Mouse (Mus musculus) G1E (cell line): ENCODE results near the gene Ccdc73. TPM values are rescaled to one million over a fixed set of nuclear protein-coding genes. Genes with fewer than 3 reads are reported as not detected.
A peak's percentile ranks its signal among the peaks of the same experiment; 100 is the strongest.

Experiments
- ATAC-seq: 2 replicates; pipeline ENCODE4 v1.8.0; 2016; ENCODE audit warnings: mild to moderate bottlenecking; ENCODE audit not compliant: insufficient number of reproducible peaks, poor library complexity, low FRiP score, severe bottlenecking; ENCODE audit errors: extremely low read depth
- DNase-seq: peaks from one replicate; pipeline ENCODE4 v3.0.0; 2012; ENCODE audit warnings: low spot score
- H3K27me3 ChIP-seq: 2 replicates; pipeline ENCODE4 v1.6.1; 2012; ENCODE audit warnings: mild to moderate bottlenecking, low read length, inconsistent platforms; ENCODE audit not compliant: insufficient read depth
- H3K36me3 ChIP-seq: replicated peaks from 2 replicates; pipeline ENCODE3; 2012; ENCODE audit warnings: mild to moderate bottlenecking, inconsistent platforms
- H3K4me1 ChIP-seq: 2 replicates; pipeline ENCODE4 v1.6.1; 2012; ENCODE audit warnings: low read depth, low read length, inconsistent platforms, mixed read lengths; ENCODE audit not compliant: insufficient read depth
- H3K4me3 ChIP-seq: 2 replicates; pipeline ENCODE4 v1.5.1; 2012; ENCODE audit warnings: low read depth, mild to moderate bottlenecking, inconsistent platforms, low read length, moderate library complexity, mixed read lengths
- H3K9me3 ChIP-seq: replicated peaks from 2 replicates; pipeline ENCODE4 v1.6.1; 2012; ENCODE audit warnings: inconsistent platforms
- CTCF ChIP-seq: IDR thresholded peaks from 2 replicates; pipeline ENCODE4 v1.5.1; 2012; ENCODE audit warnings: low read depth, low read length, inconsistent platforms, mixed read lengths
- GATA1 ChIP-seq: IDR thresholded peaks from 2 replicates; pipeline ENCODE4 v1.6.1; 2012; ENCODE audit warnings: borderline replicate concordance, low read length, inconsistent platforms, mixed read lengths
- GATA2 ChIP-seq: IDR thresholded peaks from 2 replicates; pipeline ENCODE4 v1.6.1; 2012; ENCODE audit warnings: low read depth, low read length, inconsistent platforms, borderline replicate concordance
- POLR2AphosphoS5 ChIP-seq: IDR thresholded peaks from 2 replicates; pipeline ENCODE4 v1.6.1; 2012; ENCODE audit warnings: low read depth, low read length, inconsistent platforms; ENCODE audit not compliant: insufficient replicate concordance
- TAL1 ChIP-seq: conservative IDR thresholded peaks from 2 replicates; pipeline ENCODE4 v1.6.1; 2012; ENCODE audit warnings: low read depth, low read length, inconsistent platforms, mixed read lengths
- polyA plus RNA-seq: library from polyadenylated mRNA; stranded (reverse); fragments of >175 nt; gene quantifications from 2 replicates; pipeline ENCODE4 v1.2.3, GENCODE M21; 2012
- total RNA-seq, 2 experiments: library from RNA; stranded (forward) in 1 of 2; stranded (reverse) in 1 of 2; fragments of 200-1000 nt in 1 of 2; fragments of >200 nt in 1 of 2; fragmentation: Nextera tagmentation in 1 of 2; gene quantifications; 2 replicates each; pipeline ENCODE4 v1.2.3; 2014 to 2017

Ccdc73 gene
- total and polyA plus RNA-seq, 3 experiments: 0.66 to 34.6 TPM; not detected in 1

DNA sequence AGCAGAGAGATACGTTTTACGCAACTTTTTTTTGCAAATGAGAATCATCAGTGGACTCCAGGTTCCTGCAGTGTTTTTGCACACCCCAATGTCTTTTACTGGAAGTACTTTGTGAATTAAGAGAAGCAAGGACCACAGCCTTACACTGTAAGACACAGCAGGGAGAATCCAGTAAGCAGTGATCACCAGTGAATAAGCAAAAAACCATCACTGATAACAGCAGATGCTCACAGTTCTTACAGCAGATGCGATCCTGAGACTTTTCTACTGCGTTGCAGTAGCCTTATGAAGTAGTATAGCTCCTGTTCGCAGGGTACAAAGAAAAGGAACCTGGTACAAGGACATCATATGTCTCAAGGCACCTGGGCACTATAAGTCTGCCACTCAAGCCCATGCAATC is 162.9 kb downstream of the Ccdc73 start:
- Histone ChIP-seq H3K4me3 (no peak overlapping the region), H3K27me3 (peaks cover 11% of the 10 kb centered on the region; the same call in 1 of the 2 replicates), H3K4me1 (peaks cover 6% of the 10 kb centered on the region; the same call in 1 of the 2 replicates), H3K9me3 (no peaks in the 10 kb centered on the region), H3K36me3 (no peaks in the 10 kb centered on the region)
- no peak for DNase-seq
- no peak for TF ChIP-seq GATA1
- TF ChIP-seq CTCF: no peak
- no peak for TF ChIP-seq GATA2
- ATAC-seq: no peak

DNA sequence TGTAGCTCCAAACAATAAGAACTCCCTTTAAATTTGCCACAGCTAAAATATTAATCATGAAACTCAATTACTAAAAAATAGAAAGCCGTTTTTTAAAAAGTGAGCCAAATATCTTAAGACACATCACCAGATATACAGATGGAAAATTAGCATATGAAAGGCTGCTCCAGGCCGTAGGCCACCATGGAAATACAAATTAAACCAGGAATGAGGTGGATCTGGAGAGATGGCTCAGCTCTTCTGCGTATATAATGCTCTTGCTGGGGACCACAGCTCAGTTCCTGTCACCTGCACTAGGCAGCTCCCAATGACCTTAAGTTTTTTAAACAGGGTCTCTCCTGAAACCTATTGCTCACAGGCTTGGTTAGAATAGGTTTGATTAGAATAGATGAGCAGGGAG is 166.5 kb downstream of the Ccdc73 start:
- no peak for TF ChIP-seq GATA2
- TF ChIP-seq CTCF: no peak
- TF ChIP-seq POLR2AphosphoS5: no peak
- TF ChIP-seq TAL1: no peak
- TF ChIP-seq GATA1: no peak
- Histone ChIP-seq H3K4me3 (no peak overlapping the region), H3K27me3 (peaks cover 9% of the 10 kb centered on the region; the same call in 1 of the 2 replicates), H3K9me3 (no peaks in the 10 kb centered on the region), H3K4me1 (peaks cover 17% of the 10 kb centered on the region; the same call in 1 of the 2 replicates), H3K36me3 (no peaks in the 10 kb centered on the region)
- ATAC-seq (no peak), DNase-seq (no peak)

DNA sequence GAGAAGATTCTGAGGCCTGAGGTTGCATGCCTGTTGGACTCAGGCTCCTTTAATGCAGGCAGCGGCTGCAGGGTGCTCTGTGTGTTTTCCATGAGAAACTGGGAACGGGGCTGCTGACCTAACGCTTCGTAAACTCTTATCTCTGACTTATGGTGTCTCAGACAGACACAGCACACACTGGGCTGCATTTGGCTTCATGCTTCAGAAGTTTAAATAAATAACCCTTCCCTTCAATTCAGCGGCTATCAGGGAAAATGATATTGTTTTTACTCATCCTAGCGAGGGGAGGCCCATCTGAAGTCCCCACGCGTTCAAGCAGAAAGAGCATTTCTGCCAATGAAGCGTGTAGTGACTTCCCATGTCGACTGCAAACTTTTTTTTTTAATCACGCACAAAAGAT is 168.4 kb downstream of the Ccdc73 start:
- peaks cover 13% of the 10 kb centered on the region; the same call in 1 of the 2 replicates for H3K4me1 ChIP-seq
- no peak for ATAC-seq
- H3K36me3 ChIP-seq: no peaks in the 10 kb centered on the region
- no peak overlapping the region for H3K4me3 ChIP-seq
- peaks cover 7% of the 10 kb centered on the region; the same call in 1 of the 2 replicates for H3K27me3 ChIP-seq
- no peak for DNase-seq
- no peaks in the 10 kb centered on the region for H3K9me3 ChIP-seq
- TF ChIP-seq TAL1 (no peak), POLR2AphosphoS5 (no peak), GATA1 (no peak), GATA2 (no peak), CTCF (no peak)

DNA sequence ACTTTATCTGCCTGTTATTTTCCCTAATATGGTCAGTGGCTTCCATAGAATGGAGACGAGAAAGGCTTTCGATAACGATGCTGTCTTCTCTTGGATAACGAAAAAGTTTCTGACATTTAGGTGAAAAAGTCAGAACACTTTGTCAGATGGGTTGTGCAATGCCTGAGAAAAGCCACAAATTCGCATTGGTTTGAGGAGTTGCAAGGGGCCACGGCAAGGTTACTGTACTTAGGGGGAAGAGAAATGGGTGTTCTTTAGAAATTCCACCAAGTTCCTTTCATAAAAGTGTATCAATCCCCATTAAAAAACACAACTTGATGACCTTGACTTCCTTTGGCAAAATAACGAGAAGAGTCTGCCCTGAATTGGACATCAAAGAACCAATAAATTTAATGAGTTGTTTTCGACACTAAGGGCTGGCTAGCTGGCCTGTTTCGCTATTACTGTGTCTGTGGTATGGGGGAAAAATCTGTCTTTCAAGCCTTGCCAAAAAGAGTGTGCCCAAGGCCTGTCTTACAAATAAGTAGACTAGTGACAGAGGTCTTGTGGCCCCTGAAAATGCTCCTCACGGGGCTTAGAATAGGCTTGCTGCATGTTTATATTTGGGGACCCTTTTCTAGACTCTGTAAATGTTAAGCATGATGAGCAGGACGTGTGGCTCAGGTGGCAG is 168.9 kb downstream of the Ccdc73 start:
- peaks cover 13% of the 10 kb centered on the region; the same call in 1 of the 2 replicates for H3K4me1 ChIP-seq
- no peaks in the 10 kb centered on the region for H3K36me3 ChIP-seq
- no peak overlapping the region for H3K4me3 ChIP-seq
- H3K27me3 ChIP-seq: peaks cover 4% of the 10 kb centered on the region
- ATAC-seq: no peak
- H3K9me3 ChIP-seq: no peaks in the 10 kb centered on the region
- TF ChIP-seq GATA2 (no peak), GATA1 (no peak), TAL1 (no peak), CTCF (no peak), POLR2AphosphoS5 (no peak)
- no peak for DNase-seq

GRCm38 (mm10) chr2:105037956-105038569 is 170.5 kb downstream of the Ccdc73 start:
- no peak overlapping the region for H3K4me3 ChIP-seq
- 0 out of 2 replicates have a peak, but pooled peaks have one; percentile 4 for TF ChIP-seq CTCF
- no peak for TF ChIP-seq GATA1
- peaks cover 10% of the 10 kb centered on the region for H3K27me3 ChIP-seq
- no peaks in the 10 kb centered on the region for H3K36me3 ChIP-seq
- peaks cover 13% of the 10 kb centered on the region; the same call in 1 of the 2 replicates for H3K4me1 ChIP-seq
- ATAC-seq (no peak), DNase-seq (no peak)
- H3K9me3 ChIP-seq: no peaks in the 10 kb centered on the region

GRCm38 (mm10) chr2:105038879-105039278 is 171.3 kb downstream of the Ccdc73 start:
- Histone ChIP-seq H3K4me1 (peaks cover 13% of the 10 kb centered on the region; the same call in 1 of the 2 replicates), H3K36me3 (no peaks in the 10 kb centered on the region), H3K9me3 (no peaks in the 10 kb centered on the region), H3K4me3 (no peak overlapping the region), H3K27me3 (peaks cover 10% of the 10 kb centered on the region)
- no peak for TF ChIP-seq GATA2
- TF ChIP-seq TAL1: peak; percentile 22; the same call in 1 of the 2 replicates
- no peak for TF ChIP-seq GATA1
- no peak for TF ChIP-seq CTCF
- no peak for TF ChIP-seq POLR2AphosphoS5
- no peak for DNase-seq
- peak; percentile 58 for ATAC-seq
